Mouse (Mus musculus) stomach, embryonic 15.5 days (tissue): ENCODE measurements around the gene Pptc7. TPM values are rescaled to one million over a fixed set of nuclear protein-coding genes. Genes with fewer than 3 reads are reported as not detected.

Experiments used
- ATAC-seq: fragments of 200-750 bp; cut with Nextera tagmentation; 2 replicates; pipeline ENCODE4 v1.8.0; 2017; ENCODE audit warnings: low read depth, moderate number of reproducible peaks, moderate TSS enrichment; ENCODE audit not compliant: insufficient read depth, low FRiP score
- H3K27ac ChIP-seq: fragments of 300-500 bp; sonication (generic); 2 replicates; pipeline ENCODE4 v1.5.1; 2015; ENCODE audit warnings: mild to moderate bottlenecking, inconsistent platforms
- H3K27me3 ChIP-seq: fragments of 300-500 bp; sonication (generic); replicated peaks from 2 replicates; pipeline ENCODE4 v1.6.1; 2015; ENCODE audit warnings: inconsistent platforms
- H3K36me3 ChIP-seq: fragments of 300-500 bp; sonication (generic); 2 replicates; pipeline ENCODE4 v1.6.1; 2015; ENCODE audit warnings: inconsistent platforms
- H3K4me1 ChIP-seq: fragments of 300-500 bp; sonication (generic); 2 replicates; pipeline ENCODE4 v1.6.1; 2015; ENCODE audit warnings: inconsistent platforms
- H3K4me2 ChIP-seq: fragments of 300-500 bp; sonication (generic); 2 replicates; pipeline ENCODE4 v1.6.1; 2015; ENCODE audit warnings: mild to moderate bottlenecking, inconsistent platforms
- H3K4me3 ChIP-seq: fragments of 300-500 bp; sonication (generic); replicated peaks from 2 replicates; pipeline ENCODE4 v1.5.1; 2015; ENCODE audit warnings: inconsistent platforms
- H3K9ac ChIP-seq: fragments of 300-500 bp; sonication (generic); 2 replicates; pipeline ENCODE4 v1.6.1; 2015; ENCODE audit warnings: inconsistent platforms
- H3K9me3 ChIP-seq: fragments of 300-500 bp; sonication (generic); 2 replicates; pipeline ENCODE4 v1.6.1; 2016; ENCODE audit warnings: inconsistent platforms
- WGBS: fragments of 180-500 bp; shearing (Covaris S2); methylation state at CpG from one replicate; pipeline ENCODE4 v1.1.7; 2015; 5-methylcytosine and 5-hydroxymethylcytosine counted together
- polyA plus RNA-seq: library from polyadenylated mRNA; unstranded; fragments of >200 nt; fragmentation: Nextera tagmentation; extraction: Ambion mirVana; gene quantifications from 2 replicates; pipeline ENCODE4 v1.2.1, GENCODE M21; 2015

The Pptc7 gene
- polyA plus RNA-seq = 10.5 and 10.6 TPM in 2 replicates

- Histone ChIP-seq H3K36me3 (no peaks in the 10 kb centered on the region), H3K9me3 (no peaks in the 10 kb centered on the region)
These were observed at the start of gene Pptc7 for GRCm38 (mm10) chr5:122284183-122285028. TSS of gene Pptc7 (plus strand) at chr5:122284365.

GRCm38 (mm10) chr5:122235196-122235836, 48.8 kb upstream of the Pptc7 start:
- Histone ChIP-seq H3K9ac (no peak overlapping the region), H3K9me3 (no peaks in the 10 kb centered on the region), H3K36me3 (0 out of 2 replicates have a peak, but pooled peaks cover 3% of the 10 kb centered on the region), H3K4me2 (no peak overlapping the region), H3K4me3 (no peak overlapping the region), H3K27ac (no peak overlapping the region), H3K4me1 (no peaks in the 10 kb centered on the region), H3K27me3 (no peaks in the 10 kb centered on the region)
- no peak for ATAC-seq
- 54% methylated on average over 9 of the region's 9 CpGs for WGBS

More at GRCm38 (mm10) chr5:122284183-122285028, at the start of gene Pptc7:
- Histone ChIP-seq H3K4me3 (peak within 1 kb of the TSS; percentile 99), H3K4me1 (peaks cover 30% of the 10 kb centered on the region), H3K4me2 (peak within 1 kb of the TSS; percentile 87), H3K9ac (peak within 1 kb of the TSS; percentile 84), H3K27ac (peak within 1 kb of the TSS; percentile 78), H3K27me3 (no peaks in the 10 kb centered on the region)
- WGBS = under 1% methylated on average over 89 of the region's 114 CpGs
- peak; percentile 89 for ATAC-seq

- H3K27me3 ChIP-seq = no peaks in the 10 kb centered on the region
- H3K36me3 ChIP-seq = 0 out of 2 replicates have a peak, but pooled peaks cover 5% of the 10 kb centered on the region
- no peak overlapping the region for H3K27ac ChIP-seq
- 64% methylated on average over 5 of the region's 5 CpGs for WGBS
- no peak overlapping the region for H3K4me2 ChIP-seq
- ATAC-seq = no peak
- H3K9me3 ChIP-seq = no peaks in the 10 kb centered on the region
- no peak overlapping the region for H3K9ac ChIP-seq
- H3K4me1 ChIP-seq = no peaks in the 10 kb centered on the region
- no peak overlapping the region for H3K4me3 ChIP-seq
These were observed 47.0 kb upstream of the Pptc7 start for GRCm38 (mm10) chr5:122237200-122237599.

- 75% methylated on average over 7 of the region's 7 CpGs for WGBS
- Histone ChIP-seq H3K4me2 (no peak overlapping the region), H3K27ac (no peak overlapping the region), H3K4me3 (no peak overlapping the region), H3K9me3 (no peaks in the 10 kb centered on the region), H3K4me1 (no peaks in the 10 kb centered on the region), H3K27me3 (no peaks in the 10 kb centered on the region), H3K36me3 (0 out of 2 replicates have a peak, but pooled peaks cover 5% of the 10 kb centered on the region), H3K9ac (no peak overlapping the region)
- ATAC-seq = no peak
These were observed 44.5 kb upstream of the Pptc7 start for GRCm38 (mm10) chr5:122239618-122240017.

GRCm38 (mm10) chr5:122240521-122240920, 43.6 kb upstream of the Pptc7 start:
- Histone ChIP-seq H3K36me3 (0 out of 2 replicates have a peak, but pooled peaks cover 5% of the 10 kb centered on the region), H3K9ac (no peak overlapping the region), H3K27me3 (no peaks in the 10 kb centered on the region), H3K4me2 (no peak overlapping the region), H3K4me3 (no peak overlapping the region), H3K9me3 (no peaks in the 10 kb centered on the region), H3K27ac (no peak overlapping the region), H3K4me1 (no peaks in the 10 kb centered on the region)
- 90% methylated on average over 11 of the region's 11 CpGs for WGBS
- ATAC-seq = no peak

- Histone ChIP-seq H3K9ac (no peak overlapping the region), H3K27me3 (no peaks in the 10 kb centered on the region), H3K9me3 (no peaks in the 10 kb centered on the region), H3K27ac (no peak overlapping the region), H3K4me2 (no peak overlapping the region), H3K36me3 (0 out of 2 replicates have a peak, but pooled peaks cover 5% of the 10 kb centered on the region), H3K4me3 (no peak overlapping the region), H3K4me1 (no peaks in the 10 kb centered on the region)
- no peak for ATAC-seq
- 81% methylated on average over 1 of the region's 1 CpGs for WGBS
These were observed 43.2 kb upstream of the Pptc7 start for GRCm38 (mm10) chr5:122240989-122241388.

GRCm38 (mm10) chr5:122242521-122243123, 41.5 kb upstream of the Pptc7 start:
- Histone ChIP-seq H3K36me3 (0 out of 2 replicates have a peak, but pooled peaks cover 5% of the 10 kb centered on the region), H3K4me1 (no peaks in the 10 kb centered on the region), H3K4me2 (no peak overlapping the region), H3K9ac (no peak overlapping the region), H3K27me3 (no peaks in the 10 kb centered on the region), H3K9me3 (no peaks in the 10 kb centered on the region), H3K27ac (no peak overlapping the region), H3K4me3 (no peak overlapping the region)
- 83% methylated on average over 6 of the region's 6 CpGs for WGBS
- ATAC-seq = no peak

GRCm38 (mm10) chr5:122243781-122244523, 40.2 kb upstream of the Pptc7 start:
- Histone ChIP-seq H3K4me1 (no peaks in the 10 kb centered on the region), H3K4me2 (no peak overlapping the region), H3K36me3 (peaks cover 5% of the 10 kb centered on the region; the same call in 1 of the 2 replicates), H3K27me3 (no peaks in the 10 kb centered on the region), H3K4me3 (no peak overlapping the region), H3K9ac (no peak overlapping the region), H3K27ac (no peak overlapping the region), H3K9me3 (no peaks in the 10 kb centered on the region)
- WGBS = 88% methylated on average over 17 of the region's 17 CpGs
- ATAC-seq = no peak

- 64% methylated on average over 3 of the region's 3 CpGs for WGBS
- no peak for ATAC-seq
- Histone ChIP-seq H3K4me3 (no peak overlapping the region), H3K9ac (no peak overlapping the region), H3K4me1 (no peaks in the 10 kb centered on the region), H3K36me3 (peaks cover 2% of the 10 kb centered on the region; the same call in 1 of the 2 replicates), H3K27ac (no peak overlapping the region), H3K4me2 (no peak overlapping the region), H3K9me3 (no peaks in the 10 kb centered on the region), H3K27me3 (no peaks in the 10 kb centered on the region)
These were observed 39.0 kb upstream of the Pptc7 start for GRCm38 (mm10) chr5:122245186-122245585.

GRCm38 (mm10) chr5:122246547-122247167, 37.5 kb upstream of the Pptc7 start:
- Histone ChIP-seq H3K4me1 (no peaks in the 10 kb centered on the region), H3K9ac (no peak overlapping the region), H3K27ac (no peak overlapping the region), H3K9me3 (no peaks in the 10 kb centered on the region), H3K4me2 (no peak overlapping the region), H3K27me3 (no peaks in the 10 kb centered on the region), H3K4me3 (no peak overlapping the region), H3K36me3 (no peaks in the 10 kb centered on the region; the same call in 1 of the 2 replicates)
- 83% methylated on average over 10 of the region's 10 CpGs for WGBS
- ATAC-seq = no peak

- Histone ChIP-seq H3K4me3 (no peak overlapping the region), H3K4me2 (no peak overlapping the region), H3K4me1 (no peaks in the 10 kb centered on the region), H3K36me3 (no peaks in the 10 kb centered on the region; the same call in 1 of the 2 replicates), H3K27me3 (no peaks in the 10 kb centered on the region), H3K9ac (no peak overlapping the region), H3K9me3 (no peaks in the 10 kb centered on the region), H3K27ac (no peak overlapping the region)
- no peak for ATAC-seq
- WGBS = 84% methylated on average over 11 of the region's 11 CpGs
These were observed 36.6 kb upstream of the Pptc7 start for GRCm38 (mm10) chr5:122247529-122247928.
